Mouse (Mus musculus): ENCODE results near the gene 9130213A22Rik.

DNA sequence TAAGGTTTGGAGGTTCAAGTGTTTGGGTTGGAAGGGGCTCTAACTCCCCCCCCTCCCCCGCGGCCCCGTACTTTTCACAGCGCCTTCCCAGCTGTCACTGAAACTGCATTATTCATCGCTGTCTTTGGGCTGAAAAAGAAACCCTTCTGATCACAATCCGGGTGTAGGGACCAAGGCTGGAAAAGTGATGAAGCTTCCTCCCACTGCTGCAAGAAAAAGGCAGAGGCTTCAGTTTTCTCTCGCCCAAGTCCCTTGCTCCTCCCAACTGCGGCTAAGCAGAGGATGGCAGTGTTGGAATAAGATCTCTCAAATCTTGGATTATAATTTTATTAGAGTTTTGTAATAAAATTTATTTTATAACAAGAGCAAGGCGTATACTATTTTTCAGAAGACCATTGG, 49.7 kb downstream of the 9130213A22Rik start:
- TF ChIP-seq CTCF (IDR thresholded peaks at IDR 0.05; ENCODE audit: low read depth) (no peak), EP300 (IDR thresholded peaks at IDR 0.05; ENCODE audit: low read depth) (no peak)
